Mouse (Mus musculus): ENCODE results near the gene Fgfr2. TPM values are rescaled to one million over a fixed set of nuclear protein-coding genes. Genes with fewer than 3 reads are reported as not detected.

The Fgfr2 gene
- total RNA-seq, 1 experiment from 2014 or later, result not detected

GRCm38 (mm10) chr7:132704310-132704875 lies 418.8 kb downstream of the Fgfr2 start:
- no peak for ATAC-seq (replicated peaks in 1 of 2; ENCODE audit: insufficient read depth in 1 of 2, low FRiP score in 2 of 2, low TSS enrichment in 1 of 2, low read depth in 1 of 2, poor library complexity in 2 of 2, severe bottlenecking in 2 of 2)

- no peak for ATAC-seq (replicated peaks in 1 of 2; ENCODE audit: insufficient read depth in 1 of 2, low FRiP score in 2 of 2, low TSS enrichment in 1 of 2, low read depth in 1 of 2, poor library complexity in 2 of 2, severe bottlenecking in 2 of 2)
These were observed 419.4 kb downstream of the Fgfr2 start for GRCm38 (mm10) chr7:132703515-132704309.

GRCm38 (mm10) chr7:132702492-132703070 lies 420.6 kb downstream of the Fgfr2 start:
- ATAC-seq (replicated peaks in 1 of 2; ENCODE audit: insufficient read depth in 1 of 2, low FRiP score in 2 of 2, low TSS enrichment in 1 of 2, low read depth in 1 of 2, poor library complexity in 2 of 2, severe bottlenecking in 2 of 2), result no peak

DNA sequence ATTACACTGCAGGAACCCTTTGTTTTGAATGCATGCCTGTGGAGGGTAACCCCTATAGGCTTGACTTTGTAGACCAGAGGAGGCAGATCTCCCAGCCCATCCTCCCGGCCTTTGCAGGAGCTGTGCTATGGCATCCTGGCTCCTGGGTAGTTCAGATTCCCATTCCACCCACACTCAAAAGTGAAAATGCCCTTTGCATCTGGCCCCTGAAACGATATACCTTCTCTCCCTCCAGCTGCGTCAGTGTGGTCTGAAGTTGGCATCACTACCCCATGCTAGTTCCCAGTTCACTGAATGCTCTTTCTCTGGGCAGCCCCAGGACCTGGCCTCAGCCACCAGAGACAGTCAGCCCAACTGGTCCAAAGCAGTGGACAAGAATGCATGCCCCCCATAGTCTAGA lies 421.1 kb downstream of the Fgfr2 start:
- no peak for ATAC-seq (replicated peaks in 1 of 2; ENCODE audit: insufficient read depth in 1 of 2, low FRiP score in 2 of 2, low TSS enrichment in 1 of 2, low read depth in 1 of 2, poor library complexity in 2 of 2, severe bottlenecking in 2 of 2)

GRCm38 (mm10) chr7:132701412-132701811 lies 421.7 kb downstream of the Fgfr2 start:
- no peak for ATAC-seq (replicated peaks in 1 of 2; ENCODE audit: insufficient read depth in 1 of 2, low FRiP score in 2 of 2, low TSS enrichment in 1 of 2, low read depth in 1 of 2, poor library complexity in 2 of 2, severe bottlenecking in 2 of 2)

DNA sequence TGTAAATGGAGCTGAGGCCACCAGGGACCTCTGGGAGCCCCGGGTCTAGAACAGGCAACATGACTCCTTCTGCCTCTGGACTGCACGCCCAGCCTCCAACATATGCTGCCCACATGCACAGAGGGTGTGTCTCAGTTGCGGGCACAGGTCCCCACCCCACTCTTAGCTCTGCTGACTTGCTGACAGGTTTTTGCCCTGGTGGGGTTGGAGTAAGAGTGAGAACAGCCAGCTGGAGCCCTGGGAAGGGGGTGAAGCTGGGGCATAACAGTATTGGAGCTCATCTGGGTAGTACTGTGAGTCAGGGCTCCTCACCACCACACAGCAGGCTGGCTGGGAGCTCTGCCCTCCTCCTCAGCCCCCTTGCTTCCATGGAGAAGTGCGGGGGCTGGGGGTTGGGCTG lies 423.0 kb downstream of the Fgfr2 start:
- no peak; a peak in 1 of 4 replicates for ATAC-seq (replicated peaks in 1 of 2; ENCODE audit: insufficient read depth in 1 of 2, low FRiP score in 2 of 2, low TSS enrichment in 1 of 2, low read depth in 1 of 2, poor library complexity in 2 of 2, severe bottlenecking in 2 of 2)

DNA sequence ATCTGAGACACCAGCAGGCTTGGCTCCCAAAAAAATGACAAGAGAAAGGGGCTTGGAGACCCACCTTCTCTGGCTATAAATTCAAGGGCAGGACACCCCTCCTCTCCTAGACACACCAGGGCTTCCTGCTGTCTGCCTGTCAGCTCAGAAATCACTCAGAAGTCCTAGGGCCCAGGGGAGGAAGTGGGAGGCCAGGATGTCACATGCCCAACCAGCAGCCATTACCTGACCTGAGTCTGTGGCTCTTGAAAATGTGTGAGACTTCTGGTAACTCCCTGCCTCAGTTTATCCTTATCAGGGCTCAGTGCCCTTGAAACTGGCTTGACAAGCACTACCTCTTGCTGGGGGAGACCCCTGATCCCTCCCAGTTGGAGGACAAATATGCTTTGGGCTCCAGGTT lies 423.5 kb downstream of the Fgfr2 start:
- ATAC-seq (replicated peaks in 1 of 2; ENCODE audit: insufficient read depth in 1 of 2, low FRiP score in 2 of 2, low TSS enrichment in 1 of 2, low read depth in 1 of 2, poor library complexity in 2 of 2, severe bottlenecking in 2 of 2), result peak in 1 of 2 experiments; percentile 14; a peak in 1 of 4 replicates

DNA sequence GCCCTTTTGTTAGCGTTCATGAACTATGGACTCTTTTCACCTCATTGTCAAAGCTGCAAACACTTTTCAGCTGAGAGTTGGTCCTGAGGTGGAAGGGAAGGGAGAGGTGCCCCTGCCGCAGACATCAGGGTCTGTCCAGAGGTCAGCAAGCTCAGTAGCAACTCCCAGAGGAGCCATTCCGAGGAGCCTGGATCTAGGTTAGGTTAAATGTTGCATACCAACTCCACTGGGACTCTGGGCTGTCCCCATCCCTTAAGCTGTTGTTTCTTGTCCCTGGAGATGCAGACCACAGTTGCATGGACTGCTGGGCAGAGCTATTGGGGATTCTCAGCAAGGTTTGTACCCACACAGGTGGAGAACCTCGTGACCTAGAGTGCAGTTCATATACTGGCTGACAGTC lies 424.0 kb downstream of the Fgfr2 start:
- no peak for ATAC-seq (replicated peaks in 1 of 2; ENCODE audit: insufficient read depth in 1 of 2, low FRiP score in 2 of 2, low TSS enrichment in 1 of 2, low read depth in 1 of 2, poor library complexity in 2 of 2, severe bottlenecking in 2 of 2)

DNA sequence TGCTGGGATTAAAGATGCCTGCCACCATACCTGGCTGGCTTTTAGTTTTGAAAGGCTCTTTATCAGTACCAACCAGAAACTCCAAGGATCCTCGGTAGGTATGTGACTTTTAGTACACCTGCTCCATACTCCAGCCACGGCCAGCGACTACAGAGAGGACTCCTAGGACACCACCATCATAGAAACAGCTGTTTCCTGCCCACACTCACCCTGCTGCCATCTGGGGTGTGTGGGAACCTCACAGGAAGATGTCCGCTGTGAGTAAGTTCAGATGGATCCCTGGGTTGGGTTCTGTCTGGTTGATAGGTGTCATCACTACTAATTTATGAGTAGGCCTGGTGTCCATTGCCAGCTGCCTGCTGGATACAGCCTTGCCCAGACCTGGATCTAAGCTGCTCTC lies 424.4 kb downstream of the Fgfr2 start:
- peak; percentile 24 to 41; a peak in 2 of 4 replicates for ATAC-seq (replicated peaks in 1 of 2; ENCODE audit: insufficient read depth in 1 of 2, low FRiP score in 2 of 2, low TSS enrichment in 1 of 2, low read depth in 1 of 2, poor library complexity in 2 of 2, severe bottlenecking in 2 of 2)

GRCm38 (mm10) chr7:132697258-132697796 lies 425.8 kb downstream of the Fgfr2 start:
- ATAC-seq (replicated peaks in 1 of 2; ENCODE audit: insufficient read depth in 1 of 2, low FRiP score in 2 of 2, low TSS enrichment in 1 of 2, low read depth in 1 of 2, poor library complexity in 2 of 2, severe bottlenecking in 2 of 2), result no peak

DNA sequence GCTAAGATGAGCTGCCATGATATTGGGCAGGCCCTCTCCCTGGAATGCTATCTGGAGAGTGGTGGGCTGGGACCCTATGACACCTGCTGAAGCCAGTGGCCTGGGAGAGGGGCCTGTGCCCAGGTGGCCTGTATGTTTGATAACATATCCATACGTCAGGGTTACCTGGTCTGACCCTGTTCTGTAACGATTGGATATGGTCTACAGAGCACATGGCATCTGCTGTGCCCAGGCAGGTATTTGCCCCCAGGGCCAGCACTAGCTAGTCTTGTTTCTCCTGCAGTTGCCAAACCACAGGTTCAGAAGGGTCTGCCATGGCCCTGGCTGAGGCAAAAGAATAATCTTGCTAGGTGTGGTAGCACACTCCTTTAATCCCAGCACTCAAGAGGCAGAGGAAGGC lies 429.6 kb downstream of the Fgfr2 start:
- ATAC-seq (replicated peaks in 1 of 2; ENCODE audit: insufficient read depth in 1 of 2, low FRiP score in 2 of 2, low TSS enrichment in 1 of 2, low read depth in 1 of 2, poor library complexity in 2 of 2, severe bottlenecking in 2 of 2), result no peak

GRCm38 (mm10) chr7:132692719-132693118 lies 430.4 kb downstream of the Fgfr2 start:
- ATAC-seq (replicated peaks in 1 of 2; ENCODE audit: insufficient read depth in 1 of 2, low FRiP score in 2 of 2, low TSS enrichment in 1 of 2, low read depth in 1 of 2, poor library complexity in 2 of 2, severe bottlenecking in 2 of 2), result no peak

- ATAC-seq (replicated peaks in 1 of 2; ENCODE audit: insufficient read depth in 1 of 2, low FRiP score in 2 of 2, low TSS enrichment in 1 of 2, low read depth in 1 of 2, poor library complexity in 2 of 2, severe bottlenecking in 2 of 2), result no peak
These were observed 432.3 kb downstream of the Fgfr2 start for GRCm38 (mm10) chr7:132690716-132691472.

DNA sequence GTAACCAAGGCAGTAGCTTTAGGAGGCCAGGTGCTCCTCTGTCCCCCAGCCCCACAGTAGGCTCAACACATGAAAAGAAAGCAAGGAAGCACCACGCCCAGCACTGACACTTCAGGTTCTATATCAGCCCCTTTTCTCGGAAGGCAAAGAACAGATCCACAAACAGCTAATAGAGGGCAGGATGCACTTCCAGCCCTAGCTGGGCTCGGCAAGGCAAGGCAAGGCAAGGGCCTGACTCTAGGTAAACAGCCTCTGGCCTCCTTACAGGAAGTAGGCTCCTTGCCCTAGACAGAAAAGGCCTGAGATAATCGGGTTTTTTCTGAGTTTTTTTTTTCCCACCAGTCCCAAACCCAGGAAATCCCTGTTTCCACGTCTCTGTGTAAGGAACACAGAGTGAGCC lies 433.4 kb downstream of the Fgfr2 start:
- no peak for ATAC-seq (replicated peaks in 1 of 2; ENCODE audit: insufficient read depth in 1 of 2, low FRiP score in 2 of 2, low TSS enrichment in 1 of 2, low read depth in 1 of 2, poor library complexity in 2 of 2, severe bottlenecking in 2 of 2)

GRCm38 (mm10) chr7:132688721-132689120 lies 434.4 kb downstream of the Fgfr2 start:
- ATAC-seq (replicated peaks in 1 of 2; ENCODE audit: insufficient read depth in 1 of 2, low FRiP score in 2 of 2, low TSS enrichment in 1 of 2, low read depth in 1 of 2, poor library complexity in 2 of 2, severe bottlenecking in 2 of 2), result no peak

GRCm38 (mm10) chr7:132687897-132688296 lies 435.3 kb downstream of the Fgfr2 start:
- ATAC-seq (replicated peaks in 1 of 2; ENCODE audit: insufficient read depth in 1 of 2, low FRiP score in 2 of 2, low TSS enrichment in 1 of 2, low read depth in 1 of 2, poor library complexity in 2 of 2, severe bottlenecking in 2 of 2), result no peak

GRCm38 (mm10) chr7:132686515-132686914 lies 436.6 kb downstream of the Fgfr2 start:
- peak; percentile 83 to 84 for ATAC-seq (replicated peaks in 1 of 2; ENCODE audit: insufficient read depth in 1 of 2, low FRiP score in 2 of 2, low TSS enrichment in 1 of 2, low read depth in 1 of 2, poor library complexity in 2 of 2, severe bottlenecking in 2 of 2)

GRCm38 (mm10) chr7:132683923-132684322 lies 439.2 kb downstream of the Fgfr2 start:
- ATAC-seq (replicated peaks in 1 of 2; ENCODE audit: insufficient read depth in 1 of 2, low FRiP score in 2 of 2, low TSS enrichment in 1 of 2, low read depth in 1 of 2, poor library complexity in 2 of 2, severe bottlenecking in 2 of 2), result peak in 1 of 2 experiments; percentile 9; a peak in 1 of 4 replicates

All from hematopoietic stem cell, adult 5-6 weeks (primary cell).